Mouse (Mus musculus): ENCODE results near the gene Slc27a5. TPM values are rescaled to one million over a fixed set of nuclear protein-coding genes. Genes with fewer than 3 reads are reported as not detected.

Slc27a5 gene
- total RNA-seq (2021): not detected
- long read RNA-seq, experiment 1: 0 reads
- long read RNA-seq, experiment 2: 0 reads

DNA sequence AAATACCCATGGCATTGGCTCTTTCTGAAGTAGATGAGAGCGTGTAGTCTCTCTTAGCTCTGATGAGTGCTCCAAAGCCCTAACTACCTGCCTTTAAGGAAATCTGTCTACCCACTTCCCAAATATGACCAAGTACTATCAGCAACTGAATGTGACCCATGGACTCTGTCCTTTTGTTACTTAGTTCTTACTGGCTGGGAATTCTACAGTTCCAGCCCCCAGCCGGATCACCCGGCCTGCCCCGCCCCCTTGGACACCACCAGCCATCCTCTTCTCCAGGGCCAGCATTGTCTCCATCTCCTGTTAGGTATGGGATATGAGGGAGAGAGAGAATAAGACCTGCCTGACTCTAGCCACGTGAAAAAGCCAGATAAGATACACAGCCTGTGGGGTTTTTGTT is at the start of gene Slc27a5:
TSS of gene Slc27a5 (minus strand) at position 140 of the 400 bp plus-strand sequence.
- intact Hi-C loops (cut with DNase I): no loop called here
- DNase-seq: no peak

DNA sequence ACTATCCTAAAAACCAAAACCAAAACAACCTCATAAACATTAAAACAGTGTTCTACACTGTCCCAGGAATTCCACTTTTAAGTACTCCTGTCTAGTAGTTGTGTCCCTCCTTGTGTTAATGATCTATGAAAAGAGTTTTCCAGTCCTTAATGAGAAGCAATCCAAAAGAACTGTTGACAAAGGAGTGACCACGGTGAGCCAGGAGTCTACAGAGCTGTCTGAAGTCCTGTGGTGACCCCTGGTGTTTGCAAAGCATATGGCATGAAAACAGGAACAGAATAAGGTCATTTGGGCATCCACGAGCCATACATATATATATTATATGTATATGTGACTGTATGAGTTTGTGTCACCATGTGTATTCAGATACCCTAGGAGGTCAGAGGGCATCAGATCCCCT is 48.1 kb upstream of the Slc27a5 start:
- no peak for DNase-seq
- intact Hi-C loops (cut with DNase I): loop anchor here (2.0 to 5.0 kb wide), 2 partner anchors 37 to 139 kb away; no protein-coding TSS in a partner anchor

DNA sequence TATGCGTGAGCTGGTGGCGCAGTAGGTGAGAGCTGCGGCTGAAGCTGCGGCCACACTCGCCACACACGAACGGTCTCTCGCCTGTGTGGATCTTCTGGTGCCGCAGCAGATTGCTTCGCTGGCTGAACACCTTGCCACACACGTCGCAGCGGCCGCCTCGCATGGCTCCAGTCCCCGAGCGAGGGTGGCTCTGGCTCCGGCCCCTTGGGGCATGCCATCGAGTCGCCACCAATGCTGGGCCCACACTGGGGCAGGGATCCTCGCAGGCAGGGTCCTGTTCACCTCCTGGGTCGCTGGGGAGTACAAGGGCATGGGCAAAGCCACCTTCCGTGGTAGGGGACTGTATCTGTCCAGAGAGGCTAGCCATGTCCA is 46.2 kb upstream of the Slc27a5 start:
- intact Hi-C loops (cut with DNase I): no loop called here
- no peak for DNase-seq

DNA sequence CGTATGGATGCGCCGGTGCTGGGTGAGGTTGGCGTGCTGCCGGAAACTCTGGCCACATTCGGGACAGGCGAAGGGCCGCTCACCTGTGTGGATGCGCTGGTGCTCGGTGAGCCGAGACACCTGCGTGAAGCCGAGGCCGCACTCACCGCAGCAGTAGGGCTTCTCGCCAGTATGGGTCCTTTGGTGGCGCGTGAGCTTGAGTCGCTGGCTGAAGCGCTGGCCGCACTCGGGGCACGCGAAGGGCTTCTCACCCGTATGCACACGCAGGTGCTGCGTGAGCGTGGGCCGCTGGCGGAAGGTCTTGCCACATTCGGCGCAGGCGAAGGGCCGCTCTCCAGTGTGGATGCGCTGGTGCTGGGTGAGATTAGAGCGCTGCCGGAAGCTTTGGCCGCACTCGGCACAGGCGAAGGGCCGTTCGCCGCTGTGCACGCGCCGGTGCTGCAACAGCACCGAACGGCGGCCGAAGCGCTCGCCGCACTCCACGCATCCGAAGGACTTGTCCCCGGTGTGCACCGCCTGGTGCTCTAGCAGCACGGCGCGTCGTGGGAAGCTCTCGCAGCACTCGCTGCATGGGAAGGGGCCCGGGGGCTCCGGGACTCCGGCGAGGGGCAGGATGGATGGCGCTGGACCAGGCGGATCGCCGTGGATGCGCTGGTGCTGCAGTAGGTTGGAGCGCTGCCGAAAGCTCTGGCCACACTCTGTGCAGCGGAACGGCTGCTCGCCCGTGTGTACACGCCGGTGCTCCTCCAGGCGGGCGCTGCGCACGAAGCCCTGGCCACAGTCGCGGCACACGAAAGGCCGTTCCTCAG is 45.7 kb upstream of the Slc27a5 start:
- intact Hi-C loops (cut with DNase I): no loop called here
- no peak for DNase-seq

DNA sequence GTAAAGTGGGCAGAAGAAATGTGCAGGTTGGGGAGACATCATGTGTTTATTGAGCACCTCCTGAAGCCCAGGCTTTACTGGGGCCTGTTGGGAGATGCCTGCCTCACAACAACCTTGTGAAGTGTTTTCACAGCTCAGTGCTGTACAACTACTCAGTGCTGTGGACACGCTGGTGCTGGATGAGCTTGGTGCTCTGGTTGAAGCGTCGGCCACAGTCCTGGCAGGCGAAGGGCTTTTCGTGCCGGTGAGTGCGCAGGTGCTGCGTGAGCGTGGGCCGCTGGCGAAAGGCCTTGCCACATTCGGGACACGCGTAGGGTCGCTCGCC is 45.1 kb upstream of the Slc27a5 start:
- DNase-seq: no peak
- intact Hi-C loops (cut with DNase I): no loop called here

DNA sequence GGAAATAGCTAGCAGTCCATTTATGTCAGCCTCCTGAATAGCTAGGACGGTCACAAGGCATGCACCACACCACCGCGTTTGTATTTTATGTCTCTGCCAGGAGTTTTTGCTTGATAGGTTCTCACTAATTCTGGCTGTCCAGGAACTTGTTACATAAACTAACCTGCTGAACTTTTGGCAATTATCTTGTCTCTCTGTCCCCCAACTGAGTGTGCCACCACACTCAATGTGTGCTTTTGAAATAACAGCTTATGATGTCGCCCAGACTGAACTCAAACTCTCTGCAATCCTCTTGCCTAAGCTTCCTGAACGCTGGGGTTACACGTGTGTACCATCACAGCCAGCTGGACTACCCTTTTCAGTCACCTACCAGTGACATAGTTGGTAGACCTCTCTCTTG is 44.5 kb upstream of the Slc27a5 start:
- DNase-seq: no peak
- intact Hi-C loops (cut with DNase I): no loop called here

DNA sequence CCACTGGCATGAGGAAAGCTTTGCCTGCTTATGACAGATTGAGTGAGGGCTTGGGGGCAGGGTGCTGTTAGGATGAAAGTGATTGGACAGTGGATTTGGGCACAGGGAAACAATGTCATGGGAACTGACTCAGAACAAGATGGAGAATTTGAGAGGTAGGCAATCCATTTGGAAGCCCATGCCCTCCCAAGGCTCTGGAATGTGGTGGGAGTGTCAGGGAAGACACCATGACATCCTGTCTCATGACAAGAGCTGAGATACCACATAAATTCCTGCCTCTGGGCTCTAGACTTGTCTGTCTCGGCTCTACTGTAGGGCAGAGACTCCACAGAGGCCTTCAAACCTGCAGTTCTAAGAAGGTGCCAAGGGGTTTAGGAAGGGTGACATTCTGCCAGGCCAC is 43.3 kb upstream of the Slc27a5 start:
- no peak for DNase-seq
- intact Hi-C loops (cut with DNase I): no loop called here

DNA sequence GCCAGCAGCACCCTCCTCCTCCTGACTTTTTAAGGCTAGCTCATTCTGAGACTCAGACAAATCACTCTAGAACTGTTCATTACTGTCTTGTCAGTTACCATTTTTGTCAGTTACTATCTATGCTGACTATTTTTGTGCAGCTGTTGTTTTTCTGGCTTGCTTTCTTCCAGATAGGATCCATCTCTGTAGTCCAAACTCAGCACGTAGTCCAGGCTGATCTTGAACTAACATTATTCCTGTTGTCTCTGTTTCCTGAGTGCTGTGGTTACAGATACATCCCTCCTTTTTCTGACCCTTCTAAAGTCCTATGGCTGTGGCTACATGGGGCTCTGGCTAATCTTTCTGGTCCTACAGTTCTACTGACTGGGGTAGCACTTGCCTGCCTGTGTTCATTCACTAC is 41.2 kb upstream of the Slc27a5 start:
- DNase-seq: no peak
- intact Hi-C loops (cut with DNase I): no loop called here

DNA sequence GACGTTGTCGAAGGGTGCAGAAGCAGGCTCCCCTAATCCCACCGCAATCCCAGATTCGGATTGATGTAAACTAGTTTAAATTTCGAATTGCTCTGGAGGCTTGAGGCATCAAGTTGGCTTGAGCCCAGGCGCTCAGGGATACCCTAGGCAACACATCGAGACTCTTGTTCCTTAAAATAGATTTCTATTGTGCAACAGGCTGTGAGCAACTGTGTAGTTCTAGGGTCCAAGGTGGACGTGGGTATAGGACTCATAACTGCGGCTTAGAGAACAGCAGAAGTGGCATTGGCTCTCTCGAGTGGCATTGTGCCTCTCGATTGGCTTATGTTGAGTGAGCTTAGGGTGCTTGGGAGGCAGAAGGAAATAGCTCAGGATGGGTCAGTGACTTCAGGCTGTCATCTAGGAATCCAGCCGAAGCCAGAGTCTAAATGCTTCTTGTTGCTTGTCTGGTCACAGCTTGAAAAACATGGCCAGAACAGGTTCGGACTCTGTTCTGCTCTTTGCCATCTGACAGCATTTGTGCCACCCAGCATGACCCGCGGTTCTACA is 40.7 kb upstream of the Slc27a5 start:
- intact Hi-C loops (cut with DNase I): no loop called here
- DNase-seq: no peak

DNA sequence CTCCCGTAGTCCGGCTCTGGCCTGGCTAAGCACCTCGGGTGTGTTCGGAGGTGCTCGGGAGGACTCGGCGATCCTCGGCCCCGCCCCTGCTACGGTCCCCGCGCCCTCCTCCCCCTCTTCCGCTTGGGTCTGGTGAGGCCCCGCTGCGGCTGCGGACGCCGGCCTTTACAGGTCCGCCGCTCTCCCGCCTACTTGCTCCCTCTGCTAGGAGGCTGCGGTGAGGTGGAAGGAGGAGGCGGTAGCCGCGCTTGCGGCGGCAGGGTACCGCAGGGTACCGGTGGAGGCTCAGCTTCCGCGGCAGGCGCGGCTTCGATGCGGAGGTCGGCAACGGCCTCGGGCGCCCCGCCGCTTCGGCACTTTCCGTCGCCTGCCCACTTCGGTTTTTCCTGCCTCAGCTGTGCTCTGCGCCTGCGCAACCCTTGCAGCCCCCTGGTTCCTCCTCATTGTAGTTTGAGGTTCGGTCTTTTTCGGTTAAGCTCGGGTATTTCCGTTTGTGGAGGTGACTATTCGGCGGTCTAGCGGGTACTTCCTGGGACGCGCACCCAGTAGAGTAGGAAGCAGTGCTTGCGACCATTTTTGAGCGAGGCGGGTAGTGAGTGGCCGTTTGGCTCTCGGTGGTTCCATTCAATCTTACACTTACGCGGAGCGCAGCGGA is 40.0 kb upstream of the Slc27a5 start, which contains the start of gene Ube2m:
TSS of gene Ube2m (minus strand) at position 375 of the 655 bp plus-strand sequence.
- intact Hi-C loops (cut with DNase I): no loop called here
- peak; percentile 97 to 98 for DNase-seq

DNA sequence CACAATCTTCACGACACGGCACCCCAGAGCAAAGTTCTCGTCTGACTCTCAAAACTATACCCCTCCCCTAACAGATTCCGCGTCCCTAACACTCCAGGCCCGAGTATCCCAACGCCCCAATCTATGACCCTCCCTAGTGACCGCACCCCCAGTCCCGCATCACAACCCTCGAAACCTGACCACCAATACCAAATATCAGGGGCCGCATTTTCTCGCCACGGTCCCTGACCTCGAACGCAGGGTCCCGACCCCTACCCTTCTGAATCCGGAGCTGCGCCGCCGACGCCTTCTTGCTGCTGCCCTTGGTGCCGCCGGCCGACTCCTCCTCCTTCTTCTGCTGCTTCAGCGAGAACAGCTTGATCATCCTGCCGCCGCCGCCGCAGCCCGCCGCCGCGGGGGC is 39.4 kb upstream of the Slc27a5 start:
- peak in 1 of 2 experiments; percentile 36 for DNase-seq
- intact Hi-C loops (cut with DNase I): no loop called here

DNA sequence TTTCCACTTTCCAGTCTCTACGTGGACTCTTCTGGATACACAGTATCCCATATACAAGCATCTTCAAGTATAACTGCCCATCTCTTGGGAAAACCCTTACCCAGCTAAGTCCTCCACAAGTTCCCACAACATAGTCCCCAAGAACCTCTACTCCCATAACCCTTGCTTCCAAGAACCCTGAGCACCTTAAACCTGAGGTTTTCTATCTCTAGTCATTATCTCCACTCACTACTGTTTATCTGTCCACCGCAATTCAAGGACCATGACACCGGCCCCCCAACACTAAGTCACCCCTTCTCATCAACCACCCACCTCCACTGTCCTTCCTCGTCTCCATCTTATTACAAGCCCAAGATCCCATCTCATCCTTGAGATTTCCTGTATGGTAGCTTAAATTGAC is 38.8 kb upstream of the Slc27a5 start:
- DNase-seq: no peak
- intact Hi-C loops (cut with DNase I): no loop called here

DNA sequence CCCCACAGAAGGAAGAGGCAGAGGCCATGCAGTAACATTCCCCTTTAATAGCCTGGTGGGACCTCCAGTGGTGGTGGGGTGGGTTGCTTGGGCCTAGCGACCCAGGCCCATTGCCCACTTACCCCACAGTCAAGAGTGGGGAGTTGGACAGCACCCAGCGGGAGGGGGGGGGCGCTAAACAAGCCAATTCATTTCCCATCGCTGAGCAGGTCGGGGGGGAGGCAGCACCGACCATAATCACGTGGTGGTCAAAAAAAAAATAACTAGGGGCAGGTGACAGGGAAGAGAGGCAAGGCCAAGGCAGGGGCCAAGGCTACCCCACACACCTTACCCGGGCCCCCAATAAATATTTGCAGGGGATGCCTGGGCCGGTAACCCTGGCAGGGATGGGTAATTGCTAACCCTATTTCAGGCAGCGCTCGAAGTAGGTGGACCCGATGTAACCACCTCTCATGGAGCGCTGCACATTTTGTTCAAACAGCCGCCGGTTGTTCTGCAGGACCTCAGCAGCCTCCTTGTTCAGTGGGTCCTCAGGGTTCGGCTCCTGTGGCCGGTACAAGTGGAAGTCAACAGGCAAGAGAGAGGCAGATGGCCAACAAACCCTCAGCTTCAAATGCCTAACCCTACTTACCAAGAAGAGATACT is 37.3 kb upstream of the Slc27a5 start:
- no peak for DNase-seq
- intact Hi-C loops (cut with DNase I): no loop called here

DNA sequence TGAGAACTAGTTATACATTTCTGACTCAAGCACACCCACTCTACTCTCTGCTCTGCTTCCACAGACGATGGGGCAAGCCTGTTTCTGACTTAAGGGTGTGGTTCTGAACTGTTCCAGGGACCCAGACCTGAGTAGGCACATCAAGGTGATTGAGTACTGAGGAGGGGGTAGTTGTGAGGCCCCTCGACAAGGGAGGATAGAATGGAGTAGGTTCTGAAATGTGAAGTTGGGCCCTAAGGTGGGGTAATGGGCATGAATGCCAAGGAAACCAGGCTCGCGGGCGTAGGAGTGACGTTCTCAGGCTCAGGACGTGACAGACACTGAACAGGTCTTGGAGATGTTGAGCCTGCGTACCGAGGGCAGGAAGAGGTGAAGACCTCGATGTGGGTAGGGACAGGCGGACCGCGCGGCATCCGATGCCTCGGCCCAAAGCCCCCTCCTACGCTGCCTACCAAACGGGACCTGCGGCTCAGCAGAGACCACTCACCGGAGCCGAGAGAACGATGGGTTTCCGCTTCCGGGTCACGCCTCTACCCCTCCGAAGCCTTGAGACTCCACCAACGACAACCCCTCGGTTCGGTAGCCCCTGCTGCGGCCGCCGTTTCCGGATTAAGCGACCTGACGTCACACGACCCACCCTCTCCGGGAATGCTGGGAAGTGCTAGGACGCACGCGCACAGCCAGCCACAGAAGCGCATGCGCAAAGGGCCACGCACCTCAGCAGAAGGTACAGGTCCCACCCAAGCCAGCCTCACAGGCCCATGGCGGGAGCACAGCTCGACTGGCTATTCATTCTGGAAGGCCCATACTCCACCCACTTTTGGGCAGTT is 36.4 kb upstream of the Slc27a5 start, which contains the start of gene Chmp2a:
TSS of gene Chmp2a (minus strand) at position 660 of the 830 bp plus-strand sequence.
- intact Hi-C loops (cut with DNase I): no loop called here
- peak; percentile 95 to 96 for DNase-seq

DNA sequence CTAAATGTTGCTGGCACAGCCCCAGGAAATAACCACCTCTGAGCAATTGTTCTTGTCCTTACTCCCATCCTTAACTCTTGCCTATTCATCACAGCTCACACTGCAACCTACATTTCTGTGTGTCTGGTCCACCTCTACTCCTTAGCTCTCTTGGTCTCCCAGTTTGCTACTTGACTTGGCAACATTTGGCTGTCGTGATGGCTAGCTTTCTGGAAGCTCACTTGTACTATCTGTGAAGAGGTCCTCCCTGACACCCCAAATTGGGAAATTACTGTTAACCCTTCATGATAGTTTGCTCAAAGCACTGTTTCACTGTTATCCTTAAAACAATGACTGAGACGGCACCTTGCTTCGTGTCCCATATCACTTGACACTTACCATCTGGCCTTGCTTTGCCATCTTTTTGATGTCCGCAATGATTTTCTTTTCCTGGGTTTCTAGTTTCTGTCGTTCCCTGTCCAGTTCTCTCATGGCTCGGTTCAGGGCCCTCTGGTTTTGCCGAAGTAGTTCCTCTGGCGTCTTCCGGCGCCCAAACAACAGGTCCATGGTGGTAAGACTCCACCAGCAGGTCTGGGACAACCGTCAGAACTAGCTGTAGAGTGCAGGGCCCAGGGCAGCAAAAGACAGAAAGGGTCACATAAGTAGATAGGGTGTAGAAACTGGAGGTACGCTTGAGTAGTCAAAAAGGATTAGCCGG is 35.6 kb upstream of the Slc27a5 start:
- intact Hi-C loops (cut with DNase I): no loop called here
- no peak for DNase-seq

DNA sequence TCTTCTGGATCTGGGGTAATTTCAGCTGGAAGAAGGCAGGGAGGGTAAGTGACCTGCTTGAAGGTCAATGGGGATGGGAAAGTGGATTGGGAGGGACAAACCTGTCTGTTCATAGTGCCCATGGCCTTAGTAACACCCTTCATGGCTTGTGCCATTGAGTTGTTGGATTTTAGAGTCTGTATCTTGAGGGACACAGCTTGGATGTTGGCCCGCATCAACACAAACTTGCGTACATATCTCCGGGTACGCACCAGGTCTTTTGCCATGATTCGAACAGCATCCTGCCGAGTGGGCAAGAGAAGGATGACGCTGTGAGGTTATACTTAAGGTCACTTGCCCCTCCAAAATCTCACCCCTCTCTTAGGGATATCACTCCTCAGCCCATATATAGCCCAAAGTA is 34.5 kb upstream of the Slc27a5 start:
- intact Hi-C loops (cut with DNase I): no loop called here
- no peak for DNase-seq

DNA sequence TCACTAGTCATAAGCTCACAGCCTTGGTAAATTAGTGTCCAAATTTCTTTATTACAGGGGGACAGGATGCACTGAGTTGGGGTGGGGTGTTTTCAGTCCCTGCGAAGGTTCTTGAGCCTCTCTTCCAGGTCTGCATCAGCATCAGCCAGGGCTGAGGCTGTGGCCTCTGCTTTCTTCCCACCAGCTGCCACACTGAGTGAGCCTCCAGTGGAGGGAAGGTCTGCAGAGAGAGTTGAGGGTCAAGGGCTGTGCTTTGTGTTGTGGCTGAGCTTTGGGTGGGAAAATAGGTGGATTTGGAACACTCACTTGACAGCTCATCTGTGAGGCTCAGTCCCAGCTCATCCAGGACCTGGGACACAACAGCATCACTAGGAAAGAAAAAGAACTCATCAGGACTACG is 34.0 kb upstream of the Slc27a5 start:
- no peak for DNase-seq
- intact Hi-C loops (cut with DNase I): no loop called here

DNA sequence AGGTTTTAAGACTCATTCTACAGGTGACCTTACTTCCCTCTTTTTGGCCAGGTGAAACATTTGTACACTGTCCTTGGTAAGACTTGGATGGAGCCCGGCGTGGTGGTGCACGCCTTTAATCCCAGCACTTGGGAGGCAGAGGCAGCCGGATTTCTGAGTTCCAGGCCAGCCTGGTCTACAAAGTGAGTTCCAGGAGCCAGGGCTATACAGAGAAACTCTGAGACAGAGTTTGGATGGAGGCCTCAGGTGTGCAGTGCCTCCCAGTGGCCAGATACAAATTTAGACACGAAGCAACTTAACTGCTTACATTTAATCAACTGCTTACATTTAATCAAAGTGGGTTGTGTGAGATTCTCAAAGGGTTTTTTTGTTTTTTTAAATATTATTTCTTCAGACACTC is 33.1 kb upstream of the Slc27a5 start:
- no peak for DNase-seq
- intact Hi-C loops (cut with DNase I): no loop called here

DNA sequence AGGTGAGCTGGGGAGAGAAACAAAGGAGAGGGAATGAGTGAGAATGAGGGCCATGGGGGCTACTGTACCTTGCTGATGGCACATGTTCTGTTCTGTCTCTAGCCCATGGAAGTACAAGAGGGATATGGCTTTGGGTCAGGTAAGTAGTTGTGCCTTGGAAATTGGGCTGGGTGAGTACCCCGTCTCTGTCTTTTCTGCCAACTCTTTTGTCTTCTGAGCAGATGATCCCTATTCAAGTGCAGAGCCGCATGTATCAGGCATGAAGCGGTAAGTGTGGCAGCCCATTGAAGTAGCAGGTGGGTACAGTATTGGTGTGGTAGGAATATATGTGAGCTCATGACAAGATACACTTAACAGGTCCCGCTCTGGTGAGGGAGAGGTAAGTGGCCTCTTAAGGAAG is 31.0 kb upstream of the Slc27a5 start:
- intact Hi-C loops (cut with DNase I): no loop called here
- DNase-seq: no peak

Data from gastrocnemius, postnatal 36 days (tissue).